Mouse (Mus musculus) forebrain, postnatal 0 days (tissue): ENCODE results near the gene Napsa. TPM values are rescaled to one million over a fixed set of nuclear protein-coding genes. Genes with fewer than 3 reads are reported as not detected.

Source experiments
- ATAC-seq: fragments of 200-750 bp; cut with Nextera tagmentation; 2 replicates; pipeline ENCODE4 v1.8.0; 2017; ENCODE audit warnings: mild to moderate bottlenecking, moderate library complexity
- DNase-seq: peaks from one replicate; pipeline ENCODE4 v3.0.0-alpha.2; 2015
- H3K27ac ChIP-seq: fragments of 300-500 bp; sonication (generic); 2 replicates; pipeline ENCODE4 v1.5.1; 2014; ENCODE audit warnings: low read depth, mild to moderate bottlenecking, antibody characterized with exemption, low read length, moderate library complexity, mixed read lengths
- H3K27me3 ChIP-seq: fragments of 300-500 bp; sonication (generic); 2 replicates; pipeline ENCODE4 v1.6.1; 2014; ENCODE audit warnings: mild to moderate bottlenecking, low read length, mixed read lengths; ENCODE audit not compliant: insufficient read depth
- H3K36me3 ChIP-seq: fragments of 300-500 bp; sonication (generic); 2 replicates; pipeline ENCODE4 v1.6.1; 2014; ENCODE audit warnings: mild to moderate bottlenecking, moderate library complexity; ENCODE audit not compliant: insufficient read depth
- H3K4me1 ChIP-seq: fragments of 300-500 bp; sonication (generic); 2 replicates; pipeline ENCODE4 v1.6.1; 2014; ENCODE audit warnings: antibody characterized with exemption; ENCODE audit not compliant: insufficient read depth
- H3K4me2 ChIP-seq: fragments of 300-500 bp; sonication (generic); 2 replicates; pipeline ENCODE4 v1.6.1; 2014; ENCODE audit warnings: low read depth, mild to moderate bottlenecking, moderate library complexity
- H3K4me3 ChIP-seq: fragments of 300-500 bp; sonication (generic); 2 replicates; pipeline ENCODE4 v1.5.1; 2014; ENCODE audit warnings: low read depth, low read length, mixed read lengths
- H3K9ac ChIP-seq: fragments of 300-500 bp; sonication (generic); 2 replicates; pipeline ENCODE4 v1.6.1; 2014; ENCODE audit warnings: mild to moderate bottlenecking
- H3K9me3 ChIP-seq: fragments of 300-500 bp; sonication (generic); 2 replicates; pipeline ENCODE4 v1.6.1; 2016; ENCODE audit warnings: low read length
- CTCF ChIP-seq: sonication (generic); IDR thresholded peaks from 2 replicates; pipeline ENCODE4 v1.5.1; 2016; ENCODE audit warnings: antibody characterized with exemption, control low read depth, low read depth
- WGBS: fragments of 180-500 bp; shearing (Covaris S2); extraction: QIAGEN DNeasy Blood & Tissue Kit; methylation state at CpG from one replicate; pipeline ENCODE4 v1.1.7; 2014; 5-methylcytosine and 5-hydroxymethylcytosine counted together
- polyA plus RNA-seq: library from polyadenylated mRNA; unstranded; fragments of >200 nt; fragmentation: Nextera tagmentation; extraction: Ambion mirVana; gene quantifications from 2 replicates; pipeline ENCODE4 v1.2.1, GENCODE M21; 2015
- total RNA-seq: library from RNA; depleted of rRNA; stranded (reverse); fragments of >200 nt; gene quantifications from 2 replicates; pipeline ENCODE4 v1.2.3, GENCODE M21; 2014

Napsa gene
- total and polyA plus RNA-seq, 2 experiments from 2014 or later = 0.24 to 0.71 TPM

- no peaks in the 10 kb centered on the region for H3K27me3 ChIP-seq
- WGBS = 70% methylated on average over 5 of the region's 5 CpGs
These were observed 840 bp downstream of the Napsa start for GRCm38 (mm10) chr7:44572956-44573484.

GRCm38 (mm10) chr7:44576333-44576844 is 4.2 kb downstream of the Napsa start:
- ATAC-seq = no peak
- H3K9me3 ChIP-seq = no peaks in the 10 kb centered on the region
- no peaks in the 10 kb centered on the region for H3K36me3 ChIP-seq
- H3K27me3 ChIP-seq = no peaks in the 10 kb centered on the region
- no peak overlapping the region for H3K27ac ChIP-seq
- H3K4me3 ChIP-seq = no peak overlapping the region
- no peak overlapping the region for H3K4me2 ChIP-seq
- TF ChIP-seq CTCF = no peak
- H3K4me1 ChIP-seq = no peaks in the 10 kb centered on the region
- no peak overlapping the region for H3K9ac ChIP-seq
- no peak for DNase-seq
- WGBS = 57% methylated on average over 5 of the region's 5 CpGs

More at GRCm38 (mm10) chr7:44572956-44573484, 840 bp downstream of the Napsa start:
- ATAC-seq = no peak
- no peak for TF ChIP-seq CTCF
- no peak overlapping the region for H3K27ac ChIP-seq
- no peaks in the 10 kb centered on the region for H3K36me3 ChIP-seq
- no peak overlapping the region for H3K4me2 ChIP-seq
- no peak overlapping the region for H3K9ac ChIP-seq
- H3K9me3 ChIP-seq = no peaks in the 10 kb centered on the region
- no peak overlapping the region for H3K4me3 ChIP-seq
- no peak for DNase-seq
- no peaks in the 10 kb centered on the region for H3K4me1 ChIP-seq

GRCm38 (mm10) chr7:44581637-44582036 is 9.5 kb downstream of the Napsa start:
- 79% methylated on average over 6 of the region's 6 CpGs for WGBS

GRCm38 (mm10) chr7:44582709-44583108 is 10.5 kb downstream of the Napsa start:
- Histone ChIP-seq H3K27me3 (no peaks in the 10 kb centered on the region), H3K9me3 (no peaks in the 10 kb centered on the region), H3K36me3 (no peaks in the 10 kb centered on the region), H3K4me2 (no peak overlapping the region), H3K4me1 (peaks cover 8% of the 10 kb centered on the region; the same call in 1 of the 2 replicates), H3K27ac (no peak overlapping the region), H3K9ac (no peak overlapping the region), H3K4me3 (no peak overlapping the region)
- no peak for DNase-seq
- no peak for ATAC-seq
- 81% methylated on average over 5 of the region's 5 CpGs for WGBS
- TF ChIP-seq CTCF = no peak

More at GRCm38 (mm10) chr7:44581637-44582036, 9.5 kb downstream of the Napsa start:
- TF ChIP-seq CTCF = no peak
- no peaks in the 10 kb centered on the region for H3K9me3 ChIP-seq
- H3K4me3 ChIP-seq = no peak overlapping the region
- H3K4me1 ChIP-seq = no peaks in the 10 kb centered on the region
- H3K27me3 ChIP-seq = no peaks in the 10 kb centered on the region
- H3K27ac ChIP-seq = no peak overlapping the region
- H3K4me2 ChIP-seq = no peak overlapping the region
- DNase-seq = no peak
- H3K36me3 ChIP-seq = no peaks in the 10 kb centered on the region
- ATAC-seq = no peak
- H3K9ac ChIP-seq = no peak overlapping the region

GRCm38 (mm10) chr7:44583146-44583545 is 11.0 kb downstream of the Napsa start:
- no peak overlapping the region for H3K4me2 ChIP-seq
- peaks cover 8% of the 10 kb centered on the region; the same call in 1 of the 2 replicates for H3K4me1 ChIP-seq
- no peak overlapping the region for H3K4me3 ChIP-seq
- no peak overlapping the region for H3K27ac ChIP-seq
- no peak for TF ChIP-seq CTCF
- DNase-seq (no peak), ATAC-seq (no peak)
- no peak overlapping the region for H3K9ac ChIP-seq
- no peaks in the 10 kb centered on the region for H3K27me3 ChIP-seq
- 100% methylated on average over 1 of the region's 1 CpGs for WGBS
- H3K36me3 ChIP-seq = no peaks in the 10 kb centered on the region
- H3K9me3 ChIP-seq = no peaks in the 10 kb centered on the region

- ATAC-seq = no peak
- Histone ChIP-seq H3K4me1 (peaks cover 9% of the 10 kb centered on the region; the same call in 1 of the 2 replicates), H3K9ac (no peak overlapping the region), H3K4me2 (no peak overlapping the region), H3K9me3 (no peaks in the 10 kb centered on the region), H3K4me3 (no peak overlapping the region), H3K27me3 (no peaks in the 10 kb centered on the region), H3K27ac (no peak overlapping the region), H3K36me3 (no peaks in the 10 kb centered on the region)
- WGBS = 91% methylated on average over 4 of the region's 4 CpGs
- no peak for DNase-seq
- no peak for TF ChIP-seq CTCF
These were observed 12.2 kb downstream of the Napsa start for GRCm38 (mm10) chr7:44584265-44584804.

- DNase-seq = no peak
- ATAC-seq = no peak
- Histone ChIP-seq H3K4me2 (no peak overlapping the region), H3K4me3 (no peak overlapping the region), H3K9me3 (no peaks in the 10 kb centered on the region), H3K9ac (no peak overlapping the region), H3K27ac (no peak overlapping the region), H3K36me3 (no peaks in the 10 kb centered on the region), H3K27me3 (no peaks in the 10 kb centered on the region), H3K4me1 (peaks cover 13% of the 10 kb centered on the region; the same call in 1 of the 2 replicates)
- no peak for TF ChIP-seq CTCF
- 85% methylated on average over 6 of the region's 6 CpGs for WGBS
These were observed 12.7 kb downstream of the Napsa start for GRCm38 (mm10) chr7:44584921-44585320.
